8 mouse cellular contexts compared by ENCODE assay signal in genomic region chr13:59769296-59770163, GRCm38 (mm10). TPM values are rescaled to one million over a fixed set of nuclear protein-coding genes. Genes with fewer than 3 reads are reported as not detected.
A peak's percentile ranks its signal among the peaks of the same experiment; 100 is the strongest.
DNase-seq lines count a peak whose midpoint lies in the region; ATAC-seq lines count a peak whose summit lies in the region.

Gene Isca1 (minus strand): TSS chr13:59769810.

- intact Hi-C loops in gastrocnemius, postnatal 14 days (cut with DNase I; ENCODE audit: low total_unique reads): no loop called here
- intact Hi-C loops in left cerebral cortex, postnatal 10 days (cut with DNase I): no loop called here

- ATAC-seq in inflammation-experienced regulatory T-cells, adult 6 months: peak; percentile 94
- peak; percentile 86 for ATAC-seq in megakaryocyte-erythroid progenitor cell, adult 5-6 weeks (replicated peaks; ENCODE audit: low FRiP score, low TSS enrichment, poor library complexity, severe bottlenecking)

- DNase-seq in adipocyte (ENCODE audit: low spot score): peak; percentile 96
- peak; percentile 99 for DNase-seq in embryo, embryonic 10 days (ENCODE audit: low spot score)
- DNase-seq in gastrocnemius, postnatal 14 days: peak; percentile 99
- peak; percentile 100 for DNase-seq in left cerebral cortex, postnatal 10 days (ENCODE audit: extremely low spot score in 1 of 2, low spot score in 2 of 2)
- peak; percentile 99 for DNase-seq in right cerebral cortex, postnatal 25 days
- peak; percentile 99 for DNase-seq in urinary bladder, postnatal 4 days (ENCODE audit: low spot score in 2 of 2)

RNA-seq across cellular contexts. Expression of gene Isca1, which starts in this region (rescaled TPM):
- total RNA-seq in gastrocnemius, postnatal 14 days (2021): 100 to 1,000 TPM; 107 to 121 TPM
- polyA plus RNA-seq in inflammation-experienced regulatory T-cells, adult 6 months (2017; shearing (Covaris generic)): 10 to 100 TPM; 50.8 to 59.8 (median 57.7) TPM
- 100 to 1,000 TPM; 101 to 107 TPM for total RNA-seq in left cerebral cortex, postnatal 10 days (2021)
- total RNA-seq in megakaryocyte-erythroid progenitor cell, adult 5-6 weeks (2014; fragmentation: Nextera tagmentation): 160 and 164 TPM in 2 replicates
- 73.3 and 92.6 TPM in 2 replicates for total RNA-seq in megakaryocyte-erythroid progenitor cell, adult 5-6 weeks (2017)

Comparison
In these comparisons a context has a peak if more than half of its experiments do, and no peak if none do; other contexts are left out.
1. Peak in every context shown above with its lines: DNase-seq and ATAC-seq.